Mouse (Mus musculus) liver, adult 2 months (tissue): ENCODE measurements at regions not wholly inside any gene's neighbourhood (a gene's known extent, or its start where the extent isn't known, plus 50 kb on each side); places are given as distances from the start of the nearest gene placed in this dataset.

Experiments used
- CTCF ChIP-seq: fragments of 200-500 bp; IDR thresholded peaks from 2 replicates; pipeline ENCODE4 v1.5.1; 2011; ENCODE audit warnings: low read depth, low read length, control low read depth
- POLR2A ChIP-seq: fragments of 200-500 bp; IDR thresholded peaks from 2 replicates; pipeline ENCODE4 v1.6.1; 2011; ENCODE audit warnings: low read length, control low read depth; ENCODE audit not compliant: insufficient read depth; ENCODE audit errors: extremely low read depth

DNA sequence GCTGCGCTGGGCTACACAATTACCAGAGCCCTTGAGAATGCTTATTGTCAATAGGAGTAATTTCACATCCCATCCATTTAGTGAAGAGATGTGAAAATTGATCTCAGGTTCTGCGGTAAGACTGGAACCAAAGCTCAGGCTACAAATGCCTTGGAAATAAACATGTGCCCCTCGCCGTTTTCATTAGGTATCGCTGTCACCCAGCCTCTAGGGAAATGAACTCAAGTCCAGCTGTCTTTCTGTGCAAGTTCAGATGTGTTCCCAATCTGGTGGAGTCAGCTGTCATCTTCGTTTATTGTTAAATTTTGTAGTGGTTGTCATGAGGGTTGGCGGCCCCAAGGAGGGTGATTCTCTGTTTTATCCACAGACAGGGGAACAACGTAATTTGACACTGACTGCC lies 65.4 kb upstream of the Tanc2 start:
- TF ChIP-seq CTCF (no peak), POLR2A (no peak)
